Mouse (Mus musculus) induced T-regulatory cell, adult 2 months (primary cell): Measurements from ENCODE around the gene Sprn.

ENCODE experiments used
- DNase-seq: peaks from one replicate; pipeline ENCODE4 v3.0.0-alpha.2; 2012; ENCODE audit warnings: low read depth

Sprn gene

GRCm38 (mm10) chr7:140101498-140101897 is 53.2 kb downstream of the Sprn start:
- no peak for DNase-seq
